Mouse (Mus musculus) CD4-positive, CD25-positive, alpha-beta regulatory T cell, adult 2 months (primary cell): ENCODE data around the gene Ceacam16.

Experiments used
- DNase-seq: peaks from one replicate; pipeline ENCODE4 v3.0.0-alpha.2; 2012; ENCODE audit warnings: low read depth, low spot score

Ceacam16 gene

DNA sequence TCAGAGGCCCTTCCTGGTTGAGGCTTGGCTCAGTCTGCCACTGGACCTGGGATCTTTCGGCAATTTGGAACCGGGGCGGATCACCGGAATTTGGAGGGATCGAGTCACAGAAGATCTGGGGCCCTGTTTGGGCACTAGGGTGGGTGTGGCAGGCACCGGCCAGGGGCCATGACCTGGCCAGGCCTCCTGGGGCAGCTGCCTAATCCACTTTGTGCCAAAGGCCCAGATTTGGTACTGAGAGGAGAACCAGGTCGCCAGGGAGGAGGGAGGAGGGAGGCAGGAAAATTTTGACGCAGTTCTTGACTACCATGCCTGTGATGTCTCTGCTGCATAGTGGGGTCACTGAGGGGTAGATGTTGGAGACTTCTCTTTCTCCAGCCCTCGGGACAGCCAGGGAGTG lies at the start of gene Ceacam16:
Gene Ceacam16 (minus strand): TSS at position 101 of the 400 bp plus-strand sequence.
- no peak for DNase-seq

DNA sequence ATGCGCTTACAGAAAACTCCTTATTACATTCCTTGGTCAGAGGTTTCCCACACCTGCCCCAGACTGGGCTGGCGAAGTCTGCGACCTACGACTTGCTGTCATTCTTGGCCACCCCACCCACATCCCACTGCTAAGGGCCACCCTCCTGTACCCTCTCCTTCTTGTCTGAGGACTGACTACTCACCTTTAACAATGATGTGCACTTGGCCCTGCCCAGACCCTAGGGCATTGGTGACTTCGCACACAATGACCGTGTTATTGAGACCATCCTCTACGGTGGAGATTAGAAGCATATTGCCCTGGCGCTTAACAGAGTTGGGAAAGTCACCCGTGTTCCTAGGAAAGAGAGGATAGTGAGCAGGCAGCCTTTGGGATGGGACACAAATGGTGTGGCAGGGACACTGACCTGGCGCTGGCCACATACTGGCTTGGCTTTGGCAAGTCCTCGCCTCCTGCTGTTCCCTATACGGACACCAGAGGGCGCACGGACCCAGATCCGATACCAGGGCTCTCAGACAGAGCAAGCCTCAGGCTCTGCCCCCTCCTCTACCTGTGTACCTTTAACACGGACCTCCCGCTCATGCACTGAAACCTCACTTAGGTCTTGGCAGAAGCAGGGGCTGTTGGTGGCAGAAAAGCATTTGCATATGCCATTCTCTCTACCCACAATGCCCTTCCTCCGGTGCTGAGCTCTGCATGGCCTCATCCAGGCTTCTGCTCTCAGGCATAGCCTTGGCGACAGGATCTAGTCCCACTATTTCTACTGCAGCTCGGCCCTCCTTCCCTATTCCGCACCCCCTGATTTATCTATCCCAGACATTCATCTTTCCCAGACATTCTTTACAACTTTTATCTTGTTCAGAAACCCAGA lies 49.6 kb upstream of the Ceacam16 start:
- DNase-seq, result peak; percentile 89

DNA sequence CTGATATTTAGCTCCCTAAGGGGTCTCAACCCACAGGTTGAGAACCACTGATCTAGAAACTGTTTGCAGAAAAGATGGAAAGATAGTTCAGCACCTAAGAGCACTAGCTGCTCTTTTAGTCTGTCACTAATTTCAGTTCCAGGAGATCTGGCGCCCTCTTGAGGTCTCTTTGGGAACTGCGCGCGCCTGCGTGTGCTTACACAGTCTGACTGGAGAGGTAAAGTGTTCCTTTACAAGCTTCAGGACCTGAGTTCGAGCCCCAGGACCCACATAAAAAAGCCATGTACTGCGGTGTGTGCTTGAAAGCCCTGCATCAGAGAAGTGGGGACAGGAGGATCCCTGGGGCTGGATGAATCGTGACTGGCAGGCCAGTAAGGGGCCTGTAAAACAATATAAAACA lies 28.8 kb upstream of the Ceacam16 start:
- DNase-seq, result peak; percentile 79

DNA sequence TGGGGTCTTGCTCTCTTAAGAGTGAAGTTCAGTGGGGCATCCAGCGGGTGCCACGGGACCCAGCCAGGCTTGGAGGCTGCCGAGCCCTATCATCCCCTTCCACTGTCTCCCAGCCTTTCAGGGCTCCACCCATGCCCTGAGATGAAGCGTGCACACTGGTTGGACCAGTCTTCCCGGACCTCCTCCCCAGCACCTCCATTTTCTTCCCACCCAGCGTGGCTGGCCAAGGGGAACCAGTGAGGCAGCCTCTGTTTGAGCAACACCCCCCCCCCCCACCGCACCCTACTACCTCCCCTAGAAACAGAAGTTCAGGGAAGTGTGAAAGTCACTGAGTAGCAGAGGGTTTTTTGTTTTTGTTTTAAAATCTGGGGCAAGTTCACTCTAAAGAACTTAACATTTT lies 26.8 kb upstream of the Ceacam16 start, which contains the start of gene Ceacam19:
Gene Ceacam19 (minus strand): TSS at position 117 of the 400 bp plus-strand sequence.
- DNase-seq, result no peak

DNA sequence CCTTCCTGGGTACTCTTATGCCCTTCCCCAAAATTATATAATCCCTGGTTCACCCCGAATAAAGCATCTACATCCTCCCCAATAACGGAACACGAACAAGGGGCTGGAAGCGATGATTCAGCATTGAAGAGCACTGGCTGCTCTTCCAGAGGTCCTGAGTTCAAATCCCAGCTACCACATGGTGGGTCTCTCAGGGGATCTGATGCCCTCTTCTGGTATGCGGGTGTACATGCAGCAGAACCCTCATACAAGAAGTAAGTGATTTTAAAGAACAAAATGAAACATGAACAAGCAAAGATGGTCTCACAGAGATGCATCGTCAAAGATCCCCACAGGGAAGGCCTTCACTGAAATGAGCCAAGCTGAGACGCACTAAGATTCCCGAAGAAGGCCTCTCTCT lies 19.7 kb upstream of the Ceacam16 start:
- peak; percentile 22 for DNase-seq

DNA sequence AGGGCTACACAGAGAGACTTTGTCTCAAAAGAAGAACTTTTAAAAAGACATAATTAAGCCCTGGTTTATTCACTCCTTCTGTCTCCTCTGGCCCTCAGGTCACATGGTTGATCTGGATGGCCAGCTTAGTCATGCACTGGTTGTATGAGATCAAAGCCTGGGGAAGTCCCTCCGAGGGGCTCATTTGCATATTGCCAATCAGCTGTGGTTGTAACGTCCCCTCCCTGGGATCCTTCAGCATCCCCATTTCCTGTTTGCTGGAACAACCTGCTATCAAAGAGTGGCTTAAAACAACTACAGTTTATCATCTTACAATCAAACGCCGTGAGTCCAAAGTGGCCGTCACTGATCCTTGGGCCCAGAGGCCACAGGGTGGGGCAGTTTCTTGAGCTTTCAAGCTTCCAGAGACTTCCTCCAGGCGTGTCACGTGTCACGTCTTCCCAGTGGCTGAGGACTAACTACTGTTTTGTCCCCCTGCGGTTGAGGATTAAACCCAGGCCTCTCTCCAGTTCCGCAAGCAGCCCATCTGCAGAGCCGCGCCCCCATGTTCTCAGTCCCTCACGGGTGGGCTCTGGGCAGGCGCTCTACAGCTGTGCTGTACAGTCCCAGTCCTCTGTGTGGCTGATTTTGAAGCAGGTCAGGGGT lies 15.8 kb upstream of the Ceacam16 start:
- peak; percentile 63 for DNase-seq

DNA sequence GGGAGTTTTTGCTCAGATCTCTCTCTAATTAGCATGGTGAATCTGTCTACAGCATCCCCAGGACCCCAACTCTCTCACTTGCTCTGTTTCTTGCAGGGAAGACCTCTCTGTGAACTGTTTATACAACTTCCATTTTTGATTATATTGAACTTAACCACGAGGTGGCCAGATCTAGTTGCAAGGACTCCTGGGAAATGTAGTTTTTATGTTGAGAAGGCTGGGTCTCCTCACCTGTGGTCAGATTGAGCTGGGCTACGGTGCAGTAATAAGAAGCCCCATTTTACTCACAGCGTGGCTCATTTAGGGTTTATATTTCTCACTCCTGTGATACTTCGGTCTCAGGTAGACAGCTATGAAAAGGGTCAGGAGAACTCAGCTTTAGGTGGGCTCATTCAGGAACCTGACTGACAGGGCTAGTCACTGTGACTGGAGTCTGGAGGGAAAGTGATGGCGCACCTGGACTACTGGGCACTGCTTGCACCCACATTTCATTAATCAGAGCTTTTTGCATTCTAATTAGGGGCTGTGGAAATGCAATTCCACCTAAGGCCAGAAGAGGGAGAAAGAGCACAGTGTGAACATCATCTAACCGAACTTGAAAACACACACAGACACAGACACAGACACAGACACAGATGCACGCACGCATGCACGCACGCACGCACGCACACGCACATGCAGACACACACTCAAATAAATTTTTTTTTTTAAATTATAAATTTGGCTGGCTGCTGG lies 15.0 kb upstream of the Ceacam16 start:
- peak; percentile 81 for DNase-seq

DNA sequence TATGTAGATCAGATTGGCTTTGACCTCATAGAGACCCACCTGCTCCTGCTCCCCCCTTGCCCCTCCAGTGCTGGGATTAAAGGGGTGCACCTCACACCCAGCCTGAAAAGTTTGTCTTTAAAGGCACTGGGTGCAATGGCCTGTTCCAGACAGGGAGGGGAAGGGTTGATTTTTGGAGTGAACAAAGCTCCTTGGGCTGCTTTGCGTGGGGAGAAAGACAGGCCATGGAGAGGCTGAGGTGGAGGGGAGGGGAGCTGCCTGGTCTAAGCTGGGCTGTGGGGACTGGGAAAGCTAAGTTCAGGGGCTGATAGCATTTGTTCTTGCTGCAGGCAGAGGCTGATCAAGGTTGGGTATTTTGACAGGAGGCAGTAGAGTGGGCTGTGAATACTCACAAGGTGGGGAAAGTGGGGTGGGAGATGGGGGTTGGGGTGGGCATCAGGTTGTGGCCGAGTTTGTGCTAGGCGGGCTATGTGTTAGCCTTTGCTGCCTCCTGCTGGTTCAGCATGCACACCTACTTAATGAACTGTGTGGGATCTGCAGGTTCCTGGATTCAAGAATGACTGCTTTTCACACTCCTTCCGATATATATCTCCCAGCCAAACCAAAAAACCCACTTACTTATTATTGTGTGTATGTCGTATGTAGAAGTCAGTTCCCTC lies 11.0 kb upstream of the Ceacam16 start:
- DNase-seq, result peak; percentile 74

DNA sequence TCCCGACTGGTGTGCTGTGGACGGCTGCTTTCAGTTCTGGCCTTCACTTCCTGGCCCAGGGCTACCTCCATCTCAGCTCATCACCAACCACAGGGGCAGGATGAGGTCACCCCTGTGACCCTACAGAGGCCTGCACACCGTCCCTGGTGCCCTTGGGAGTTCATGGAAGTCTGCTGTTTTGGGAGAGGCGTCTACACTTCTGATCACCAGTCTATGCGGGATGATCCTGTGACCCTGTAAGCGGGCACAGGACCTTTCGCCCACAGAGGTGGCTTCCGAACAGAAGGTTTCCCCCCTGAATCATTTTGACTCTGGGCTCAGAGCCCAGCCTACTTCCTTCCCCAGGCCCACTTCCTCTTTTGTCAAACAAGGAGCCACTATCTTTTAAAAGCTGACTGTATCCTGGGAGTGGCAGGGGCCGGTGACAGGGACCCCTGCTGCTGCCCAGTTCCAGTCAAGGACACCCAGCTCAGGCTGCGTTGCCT lies 10.1 kb upstream of the Ceacam16 start:
- DNase-seq, result peak; percentile 39

DNA sequence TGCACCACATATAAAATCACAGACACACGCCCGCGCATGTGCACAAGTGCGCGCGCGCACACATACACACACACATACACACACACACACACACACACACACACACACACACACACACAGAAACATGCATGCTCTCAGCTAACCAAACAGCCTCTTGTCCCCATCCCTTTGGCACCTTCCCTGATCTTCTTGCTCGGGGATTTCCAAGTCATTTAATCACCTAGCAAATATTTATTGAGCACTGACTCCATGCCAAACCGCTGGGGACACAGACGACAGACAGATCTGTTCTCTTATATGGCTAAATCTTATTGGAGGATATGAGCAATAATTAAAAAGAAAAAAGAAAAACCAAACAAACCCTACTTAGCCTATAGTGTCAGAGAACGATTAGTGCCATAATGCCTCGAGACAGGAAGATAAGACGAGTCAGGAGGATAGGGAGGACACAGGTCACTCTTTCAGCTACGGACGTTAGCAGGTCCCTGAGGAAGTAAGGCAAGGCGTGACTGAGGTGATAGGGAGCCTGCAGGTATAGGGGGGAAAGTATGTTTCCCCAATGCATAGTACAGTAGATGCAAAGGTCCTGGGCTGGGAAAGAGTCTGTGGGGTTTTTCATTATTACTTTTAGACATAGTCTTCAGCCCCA lies 6.8 kb upstream of the Ceacam16 start:
- no peak for DNase-seq

DNA sequence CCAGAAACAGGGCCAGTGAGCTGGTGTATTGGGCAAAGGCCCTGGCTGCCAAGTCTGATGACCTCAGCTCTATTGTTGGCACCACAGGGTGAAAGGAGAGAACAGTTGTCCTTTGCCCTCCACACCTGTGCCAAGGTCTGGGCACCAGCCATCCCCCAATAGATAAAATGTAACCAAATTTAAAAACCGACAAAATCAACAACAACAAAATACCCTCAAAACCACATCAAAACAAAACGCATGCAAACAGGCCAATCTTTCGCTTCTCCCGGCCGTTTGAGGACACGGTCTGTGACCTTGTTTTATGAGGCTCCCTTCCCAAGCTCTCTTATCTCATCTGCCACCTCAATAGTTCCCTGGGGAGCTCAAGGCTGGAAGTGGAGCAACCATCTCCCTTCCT lies 5.4 kb upstream of the Ceacam16 start:
- no peak for DNase-seq

DNA sequence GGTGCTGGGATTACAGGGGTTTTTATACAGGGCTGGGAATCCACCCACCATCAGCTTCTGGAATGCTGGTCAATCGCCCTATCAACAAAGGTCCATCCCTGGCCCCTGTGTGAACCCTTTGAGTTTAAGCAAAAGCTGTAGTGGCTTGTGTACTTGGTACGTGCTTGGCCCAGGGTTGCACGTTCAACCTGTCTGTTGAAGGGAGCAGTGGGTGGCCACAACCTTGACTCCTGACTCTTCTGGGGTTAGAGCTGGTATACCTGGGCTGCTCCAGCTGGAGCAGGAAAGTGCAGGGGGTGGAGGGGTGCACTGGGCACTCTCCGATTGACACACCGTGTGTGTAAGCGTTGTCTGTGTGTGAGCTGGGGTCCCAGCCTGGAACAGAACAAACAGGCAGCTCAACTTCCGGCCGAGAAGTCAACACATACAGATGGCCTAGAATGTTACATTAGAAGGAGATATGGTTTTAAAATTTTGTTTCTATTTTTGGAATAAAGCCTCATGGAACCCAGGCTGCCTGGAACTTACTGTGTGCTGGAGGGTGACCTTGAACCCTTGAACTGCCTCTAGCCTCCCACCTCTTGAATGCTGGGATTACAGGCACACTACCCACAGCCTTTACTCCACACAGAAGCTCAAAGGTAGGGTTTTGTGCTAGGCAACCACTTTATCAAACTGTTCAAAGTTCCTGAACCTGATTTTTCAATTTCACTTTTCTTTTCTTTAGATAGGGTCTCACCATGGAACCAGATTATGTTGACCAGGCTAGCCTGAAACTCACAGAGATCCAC lies 4.3 kb upstream of the Ceacam16 start:
- no peak for DNase-seq

DNA sequence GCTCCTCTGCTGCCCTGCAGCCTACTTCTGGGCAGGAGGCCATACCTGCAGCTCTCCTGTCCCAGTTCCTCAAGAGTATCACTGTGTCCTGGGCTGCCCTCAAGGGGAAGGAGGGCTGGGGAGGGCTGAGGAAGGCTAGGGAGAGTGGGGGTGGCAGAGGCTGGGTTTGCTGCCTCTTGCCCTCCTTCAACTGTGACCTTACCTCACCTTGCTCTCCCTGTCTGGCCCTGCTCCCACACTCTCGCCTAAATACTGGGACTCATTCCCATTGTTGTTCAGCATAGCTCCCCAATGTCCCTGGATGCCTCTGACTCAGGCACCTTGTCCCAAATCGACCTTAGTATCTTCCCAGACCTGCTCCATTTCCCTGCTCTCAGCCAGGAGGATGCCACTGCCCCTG lies 3.1 kb upstream of the Ceacam16 start:
- DNase-seq, result no peak

DNA sequence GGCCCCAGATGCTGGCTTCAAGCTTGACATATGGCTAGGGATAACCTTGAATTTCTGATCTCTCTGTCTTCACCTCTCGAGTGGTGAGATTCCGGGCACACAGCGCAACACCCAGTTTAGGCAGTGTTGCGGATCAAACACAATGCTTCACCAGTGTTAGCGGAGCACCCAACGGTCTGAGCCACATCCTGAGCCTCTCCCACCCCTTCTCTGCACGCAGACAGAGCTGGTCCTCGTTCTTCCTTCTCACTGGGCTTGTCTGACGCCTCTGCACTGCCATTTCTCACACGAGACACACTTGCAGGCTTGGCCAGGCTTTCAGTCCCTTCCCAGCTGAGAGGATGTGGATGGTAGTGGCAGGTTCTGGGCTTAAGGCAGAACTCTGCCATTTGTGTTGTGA lies 1.4 kb downstream of the Ceacam16 start:
- peak; percentile 40 for DNase-seq

DNA sequence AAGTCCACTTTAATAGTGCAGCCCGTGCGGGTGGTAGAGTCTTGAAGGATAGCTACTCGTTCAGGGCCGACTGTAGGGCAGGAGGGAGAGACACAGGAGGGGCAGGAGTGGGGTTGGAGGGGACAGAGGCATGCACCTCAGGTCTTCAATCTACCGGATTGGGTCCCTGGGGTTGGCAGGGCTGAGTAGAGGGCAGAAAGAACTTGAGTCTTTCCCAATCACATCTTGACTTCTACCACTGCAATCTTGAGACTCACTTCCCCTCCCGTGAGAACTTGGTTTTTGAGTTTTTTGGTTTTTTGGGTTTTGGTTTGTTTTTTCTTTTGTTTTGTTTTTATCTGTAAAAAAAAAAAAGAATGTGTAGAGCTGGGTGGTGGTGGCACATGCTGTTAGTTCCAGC lies 4.8 kb downstream of the Ceacam16 start:
- no peak for DNase-seq

DNA sequence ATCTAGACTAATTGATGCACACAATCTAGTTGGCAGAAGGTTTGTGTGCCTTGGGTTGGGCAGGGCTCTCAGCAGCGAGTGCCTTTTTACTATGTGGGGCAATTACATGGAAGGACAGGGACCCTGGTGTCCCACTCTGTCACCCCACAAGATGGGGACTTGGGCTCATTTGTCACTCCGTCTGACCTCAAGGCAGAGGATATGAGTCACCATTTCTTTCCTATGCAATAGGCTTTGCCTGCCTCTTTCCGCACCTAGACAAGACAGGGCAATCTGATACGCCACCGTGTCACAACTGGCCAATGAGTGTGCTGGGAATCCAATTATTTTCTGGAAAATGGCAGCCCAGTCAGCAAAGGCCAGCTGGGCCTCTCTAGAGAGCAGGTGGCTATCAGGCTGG lies 5.4 kb downstream of the Ceacam16 start:
- DNase-seq, result peak; percentile 29

DNA sequence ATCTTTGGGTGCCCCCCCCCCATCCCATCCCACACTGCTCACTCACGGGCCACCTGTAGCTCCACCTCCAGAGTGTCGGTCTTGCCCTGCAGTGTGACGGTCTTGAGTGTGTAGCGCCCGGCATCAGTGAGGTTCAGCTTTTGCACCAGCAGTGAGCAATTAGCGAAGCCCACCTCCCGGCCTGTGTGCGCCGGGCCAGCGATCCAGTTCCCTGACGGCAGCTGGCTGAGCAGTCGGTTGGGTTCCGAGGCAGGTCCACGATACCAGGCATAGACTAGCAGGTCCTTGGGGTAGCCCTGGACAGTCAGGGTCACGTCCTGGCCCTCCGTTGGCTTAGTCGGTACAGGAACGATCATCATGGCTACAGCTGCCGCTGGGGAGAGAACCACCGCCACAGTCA lies 7.6 kb downstream of the Ceacam16 start:
- DNase-seq, result no peak

DNA sequence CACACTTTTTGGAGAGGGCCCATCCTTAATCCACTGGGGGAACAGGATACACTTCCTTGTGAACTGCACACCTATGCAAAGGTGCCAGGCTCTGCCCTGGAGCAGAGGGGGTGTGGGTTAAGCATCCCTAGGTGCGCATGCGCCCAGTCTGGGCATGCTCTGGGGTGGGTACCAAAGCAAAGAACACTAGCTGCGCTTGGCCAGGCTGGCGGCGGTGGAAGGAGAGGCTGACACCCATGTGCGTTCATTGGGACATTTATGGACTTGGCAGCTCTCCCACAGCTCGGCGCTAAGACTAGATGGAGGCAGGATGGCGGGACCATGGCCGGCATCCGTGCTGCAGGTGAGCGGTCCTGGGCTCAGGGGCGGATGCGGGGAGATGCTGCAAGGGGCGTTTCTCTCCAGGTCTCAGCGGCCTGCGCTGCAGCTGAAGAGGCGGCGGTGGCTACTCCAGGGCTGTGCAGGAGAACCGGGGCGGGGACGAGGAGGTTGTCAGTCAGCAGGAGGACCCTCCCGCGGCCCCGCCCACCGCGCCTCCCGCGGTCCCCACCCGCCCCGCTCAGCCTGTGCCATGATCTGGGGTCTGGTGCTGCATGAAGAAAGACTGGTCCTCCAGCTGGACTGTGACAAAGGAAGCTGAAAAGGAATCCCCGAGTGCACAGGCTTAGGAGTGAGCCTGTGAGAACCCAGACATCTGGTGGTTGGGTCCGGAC lies 9.1 kb downstream of the Ceacam16 start, which contains the start of gene Gm19345:
Gene Gm19345 (plus strand): TSS at position 146 of the 713 bp plus-strand sequence.
- DNase-seq, result peak; percentile 46

DNA sequence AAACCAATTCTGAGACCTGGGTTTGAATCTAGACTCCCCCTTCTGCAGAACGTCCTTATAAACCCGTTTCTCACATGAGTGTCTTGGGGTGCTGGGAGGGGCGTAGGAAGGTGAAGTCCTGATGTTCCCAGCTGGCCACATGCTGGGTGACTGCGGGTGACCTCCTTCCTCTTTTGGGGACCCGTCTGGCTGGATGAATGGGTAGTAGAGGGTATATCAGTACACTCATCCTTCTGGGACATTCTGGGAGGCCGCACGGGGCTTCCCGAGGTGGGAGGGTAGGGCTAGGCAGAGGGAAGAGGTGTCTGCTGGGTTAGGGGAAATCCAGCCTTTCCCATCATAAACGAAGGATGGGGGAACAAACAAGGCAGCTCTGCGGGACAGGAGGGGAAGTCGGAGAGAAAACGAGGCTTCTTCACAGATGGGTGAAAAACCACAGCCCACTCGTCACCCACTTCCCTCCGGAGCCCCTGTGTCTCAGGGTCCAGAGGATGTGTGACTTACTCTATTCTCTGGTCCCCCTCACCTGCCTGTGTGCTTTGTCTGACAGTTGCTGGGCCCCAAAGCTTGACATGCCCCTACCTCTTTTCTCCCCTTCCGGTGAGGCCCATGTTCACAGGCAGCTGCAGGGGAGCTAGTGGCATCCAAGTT lies 16.5 kb downstream of the Ceacam16 start:
- peak; percentile 56 for DNase-seq
